Mouse (Mus musculus): Measurements from ENCODE around the gene Pla1a.

- no peak for TF ChIP-seq POLR2A (IDR thresholded peaks at IDR 0.05; ENCODE audit: borderline replicate concordance, insufficient read depth, low read length)
- no peak for TF ChIP-seq CTCF (IDR thresholded peaks at IDR 0.05; ENCODE audit: borderline replicate concordance, insufficient read depth, low read depth, low read length)
Observed at GRCm38 (mm10) chr16:38399076-38399475, 33.9 kb downstream of the Pla1a start.

All from cerebellum, adult 2 months (tissue).